Mouse (Mus musculus): ENCODE data around the gene Camta1.

Camta1 gene

GRCm38 (mm10) chr4:151422922-151423321 lies 438.8 kb downstream of the Camta1 start:
- DNase-seq, result no peak

- no peak for DNase-seq
Measured at GRCm38 (mm10) chr4:151422361-151422760, 439.3 kb downstream of the Camta1 start.

GRCm38 (mm10) chr4:151418344-151418875 lies 443.3 kb downstream of the Camta1 start:
- DNase-seq, result no peak

- DNase-seq, result no peak
Measured at GRCm38 (mm10) chr4:151415812-151416211, 445.9 kb downstream of the Camta1 start.

GRCm38 (mm10) chr4:151415376-151415775 lies 446.3 kb downstream of the Camta1 start:
- DNase-seq, result no peak

GRCm38 (mm10) chr4:151414952-151415351 lies 446.7 kb downstream of the Camta1 start:
- no peak for DNase-seq

- DNase-seq, result peak; percentile 88
Measured at GRCm38 (mm10) chr4:151411641-151412061, 450.0 kb downstream of the Camta1 start.

- peak; percentile 38 for DNase-seq
Measured at GRCm38 (mm10) chr4:151411016-151411415, 450.7 kb downstream of the Camta1 start.

- no peak for DNase-seq
Measured at GRCm38 (mm10) chr4:151409291-151409690, 452.4 kb downstream of the Camta1 start.

- DNase-seq, result peak; percentile 7
Measured at GRCm38 (mm10) chr4:151408811-151409210, 452.9 kb downstream of the Camta1 start.

GRCm38 (mm10) chr4:151408246-151408645 lies 453.4 kb downstream of the Camta1 start:
- DNase-seq, result no peak

GRCm38 (mm10) chr4:151407129-151407528 lies 454.5 kb downstream of the Camta1 start:
- DNase-seq, result no peak

- DNase-seq, result no peak
Measured at GRCm38 (mm10) chr4:151404581-151405256, 457.0 kb downstream of the Camta1 start.

GRCm38 (mm10) chr4:151401685-151402397 lies 459.8 kb downstream of the Camta1 start:
- DNase-seq, result no peak

GRCm38 (mm10) chr4:151396536-151396935 lies 465.1 kb downstream of the Camta1 start:
- DNase-seq, result no peak

- no peak for DNase-seq
Measured at GRCm38 (mm10) chr4:151389345-151389744, 472.3 kb downstream of the Camta1 start.

- no peak for DNase-seq
Measured at GRCm38 (mm10) chr4:151386701-151387451, 474.8 kb downstream of the Camta1 start.

GRCm38 (mm10) chr4:151385985-151386700 lies 475.5 kb downstream of the Camta1 start:
- DNase-seq, result peak; percentile 45

- no peak for DNase-seq
Measured at GRCm38 (mm10) chr4:151377731-151378130, 483.9 kb downstream of the Camta1 start.

- no peak for DNase-seq
Measured at GRCm38 (mm10) chr4:151376234-151376633, 485.4 kb downstream of the Camta1 start.

- no peak for DNase-seq
Measured at GRCm38 (mm10) chr4:151372855-151373566, 488.7 kb downstream of the Camta1 start.

Measured in layer of hippocampus, adult 9-11 months (tissue).